Mouse (Mus musculus) spleen, adult 2 months (tissue): ENCODE measurements around the gene Iqsec3. TPM values are rescaled to one million over a fixed set of nuclear protein-coding genes. Genes with fewer than 3 reads are reported as not detected.

Experiments used
- DNase-seq, 2 experiments: peaks; one replicate each; pipeline versions ENCODE4 v3.0.0 to v3.0.0-alpha.2; 2012 to 2021; ENCODE audit warnings: low spot score in 2 of 2, low read depth in 1 of 2
- H3K27ac ChIP-seq: fragments of 200-500 bp; 2 replicates; pipeline ENCODE4 v1.5.1; 2012; ENCODE audit warnings: low read length, inconsistent platforms; ENCODE audit not compliant: insufficient read depth
- H3K27me3 ChIP-seq: fragments of 200-500 bp; 2 replicates; pipeline ENCODE4 v1.6.1; 2012; ENCODE audit warnings: mild to moderate bottlenecking, moderate library complexity, low read length, inconsistent platforms; ENCODE audit not compliant: control insufficient read depth, insufficient read depth
- H3K36me3 ChIP-seq: fragments of 200-500 bp; 2 replicates; pipeline ENCODE4 v1.6.1; 2012; ENCODE audit warnings: mild to moderate bottlenecking, low read length, inconsistent platforms; ENCODE audit not compliant: control insufficient read depth, insufficient read depth
- H3K4me1 ChIP-seq: fragments of 200-500 bp; 2 replicates; pipeline ENCODE4 v1.6.1; 2011; ENCODE audit warnings: inconsistent platforms; ENCODE audit not compliant: control insufficient read depth, insufficient read depth, insufficient read length
- H3K4me3 ChIP-seq: fragments of 200-500 bp; 2 replicates; pipeline ENCODE4 v1.5.1; 2011; ENCODE audit warnings: mild to moderate bottlenecking, inconsistent platforms; ENCODE audit not compliant: insufficient read depth, insufficient read length; ENCODE audit errors: extremely low read depth
- CTCF ChIP-seq: fragments of 200-500 bp; IDR thresholded peaks from 2 replicates; pipeline ENCODE4 v1.5.1; 2011; ENCODE audit warnings: mild to moderate bottlenecking, inconsistent platforms; ENCODE audit not compliant: insufficient read depth, insufficient read length, insufficient replicate concordance; ENCODE audit errors: extremely low read depth
- POLR2A ChIP-seq: fragments of 200-500 bp; IDR thresholded peaks from 2 replicates; pipeline ENCODE4 v1.6.1; 2011; ENCODE audit warnings: low read depth, low read length, inconsistent platforms
- WGBS: fragments of 180-500 bp; shearing (Covaris S2); methylation state at CpG from one replicate; pipeline ENCODE4 v1.1.7; 2018; 5-methylcytosine and 5-hydroxymethylcytosine counted together
- polyA plus RNA-seq: library from polyadenylated mRNA; depleted of rRNA; stranded (reverse); fragments of >200 nt; gene quantifications from 2 replicates; pipeline ENCODE4 v1.2.3, GENCODE M21; 2012; rRNA removed

Gene Iqsec3
- not detected in 2 replicates for polyA plus RNA-seq

- no peak within 1 kb of the TSS for H3K4me3 ChIP-seq
Measured at GRCm38 (mm10) chr6:121473093-121473821, at the start of gene Iqsec3. Gene Iqsec3, minus strand, starts transcription at chr6:121473678.

DNA sequence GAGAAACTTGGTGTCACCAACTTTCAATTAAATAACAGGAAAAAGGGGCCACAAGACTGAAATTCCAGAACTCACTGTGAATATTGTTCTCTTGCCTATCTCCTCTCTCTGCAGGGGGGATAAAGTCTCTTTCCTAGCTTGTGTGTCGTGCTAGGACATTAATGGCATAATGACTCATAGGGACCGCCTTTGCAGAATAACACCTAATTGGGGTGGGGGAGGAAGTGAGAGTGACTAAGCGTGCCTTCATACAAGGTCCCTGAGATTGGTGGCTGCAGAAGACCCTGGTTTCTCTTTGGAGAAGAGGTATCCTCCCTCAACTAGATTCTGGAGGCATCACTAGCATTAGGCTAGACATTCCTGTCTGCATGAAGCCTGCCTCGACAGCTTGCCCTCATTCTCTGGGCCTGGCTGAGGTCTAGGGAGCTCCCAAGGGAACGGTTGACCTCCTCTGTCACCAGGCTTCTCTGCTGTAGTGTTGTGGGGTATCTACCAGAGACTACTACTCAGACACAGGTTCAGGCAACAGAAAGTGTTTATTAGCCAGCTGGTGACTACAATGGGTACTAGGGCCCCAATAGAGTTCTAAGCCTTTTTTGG is 48.7 kb upstream of the Iqsec3 start:
- WGBS: 62% methylated on average over 5 of the region's 5 CpGs
- no peak for DNase-seq

More at GRCm38 (mm10) chr6:121473093-121473821, at the start of gene Iqsec3:
- Histone ChIP-seq H3K27me3 (peaks cover 6% of the 10 kb centered on the region; the same call in 1 of the 2 replicates), H3K36me3 (no peaks in the 10 kb centered on the region), H3K27ac (no peak within 1 kb of the TSS), H3K4me1 (no peaks in the 10 kb centered on the region)
- TF ChIP-seq CTCF (no peak), POLR2A (no peak)
- WGBS: 5% methylated on average over 64 of the region's 65 CpGs
- DNase-seq: peak; percentile 8 to 43

GRCm38 (mm10) chr6:121521030-121521429 is 47.6 kb upstream of the Iqsec3 start:
- no peak overlapping the region for H3K27ac ChIP-seq
- no peak for DNase-seq
- H3K4me3 ChIP-seq: no peak overlapping the region
- H3K27me3 ChIP-seq: no peaks in the 10 kb centered on the region
- TF ChIP-seq CTCF: no peak
- no peak for TF ChIP-seq POLR2A
- H3K4me1 ChIP-seq: no peaks in the 10 kb centered on the region
- 71% methylated on average over 3 of the region's 3 CpGs for WGBS
- no peaks in the 10 kb centered on the region for H3K36me3 ChIP-seq

More for the DNA sequence above, 48.7 kb upstream of the Iqsec3 start:
- Histone ChIP-seq H3K27me3 (no peaks in the 10 kb centered on the region), H3K36me3 (no peaks in the 10 kb centered on the region), H3K4me1 (no peaks in the 10 kb centered on the region), H3K4me3 (no peak overlapping the region), H3K27ac (no peak overlapping the region)
- no peak for TF ChIP-seq POLR2A
- no peak for TF ChIP-seq CTCF

- 80% methylated on average over 2 of the region's 2 CpGs for WGBS
- no peak overlapping the region for H3K27ac ChIP-seq
- H3K36me3 ChIP-seq: no peaks in the 10 kb centered on the region
- no peak overlapping the region for H3K4me3 ChIP-seq
- DNase-seq: no peak
- H3K4me1 ChIP-seq: no peaks in the 10 kb centered on the region
- no peaks in the 10 kb centered on the region for H3K27me3 ChIP-seq
- TF ChIP-seq CTCF (no peak), POLR2A (no peak)
Measured at GRCm38 (mm10) chr6:121519896-121520295, 46.4 kb upstream of the Iqsec3 start.

- TF ChIP-seq CTCF: no peak
- TF ChIP-seq POLR2A: no peak
- 72% methylated on average over 5 of the region's 5 CpGs for WGBS
- Histone ChIP-seq H3K36me3 (no peaks in the 10 kb centered on the region), H3K27me3 (no peaks in the 10 kb centered on the region), H3K4me1 (no peaks in the 10 kb centered on the region), H3K27ac (no peak overlapping the region), H3K4me3 (no peak overlapping the region)
- DNase-seq: no peak
Measured at GRCm38 (mm10) chr6:121519266-121519810, 45.9 kb upstream of the Iqsec3 start.

DNA sequence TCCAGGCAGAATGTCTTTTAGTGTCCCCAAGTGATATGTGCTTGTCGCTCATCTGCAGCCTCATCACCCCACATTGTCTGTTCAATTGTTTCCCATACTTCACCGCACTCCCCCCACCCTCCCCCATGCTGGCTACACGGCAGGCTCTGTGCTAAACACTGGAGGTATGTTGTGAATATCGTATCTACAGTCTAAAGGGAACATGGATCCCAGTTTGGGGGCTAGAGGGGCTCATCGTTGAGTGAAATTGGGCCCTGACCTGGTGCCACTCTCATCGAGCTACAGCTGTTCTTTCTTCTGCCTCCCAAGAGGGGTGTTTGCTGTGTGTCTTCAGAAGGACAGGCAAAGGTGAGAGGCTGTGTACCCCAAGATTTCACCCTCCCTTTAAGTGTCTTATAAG is 44.2 kb upstream of the Iqsec3 start:
- H3K27ac ChIP-seq: no peak overlapping the region
- TF ChIP-seq POLR2A (no peak), CTCF (no peak)
- no peak overlapping the region for H3K4me3 ChIP-seq
- H3K27me3 ChIP-seq: no peaks in the 10 kb centered on the region
- DNase-seq: no peak
- no peaks in the 10 kb centered on the region for H3K36me3 ChIP-seq
- 80% methylated on average over 6 of the region's 6 CpGs for WGBS
- no peaks in the 10 kb centered on the region for H3K4me1 ChIP-seq
